In the genomic region with DNA sequence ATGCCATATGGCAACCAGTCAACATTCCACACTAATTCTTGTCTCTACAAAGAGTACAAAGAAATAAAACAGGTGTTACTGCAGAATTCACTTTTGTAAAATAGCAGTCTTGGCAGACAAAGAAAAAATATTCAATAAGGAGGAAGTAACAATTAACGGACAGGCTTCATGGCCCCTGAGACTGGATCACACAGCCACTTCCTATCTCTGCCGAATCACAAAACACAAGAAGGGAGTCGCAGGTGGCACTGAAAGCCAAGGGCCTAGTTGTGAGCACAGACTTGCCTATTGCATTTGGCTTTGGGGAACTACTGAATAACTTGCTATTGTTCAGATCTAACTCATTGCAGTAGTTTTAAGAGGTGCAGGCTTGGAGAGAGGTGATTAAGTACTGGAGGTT, we compare ENCODE assay signal across 19 mouse cellular contexts. TPM values are rescaled to one million over a fixed set of nuclear protein-coding genes. Genes with fewer than 3 reads are reported as not detected.
DNase-seq lines count a peak whose midpoint lies in the region; ATAC-seq and TF ChIP-seq lines count a peak whose summit lies in the region.
"Had no signal": no experiment of that assay in that cellular context is flagged by ENCODE, and none has a peak within 500 bp of the region (broad histone marks: within the 10 kb centered on the region; RNA-seq: fewer than 3 reads in every experiment).

No protein-coding gene starts in this region.

- peak; percentile 16 for DNase-seq in A20 (ENCODE audit: low read depth, low spot score)
- peak; percentile 71 for DNase-seq in splenic B cell, adult 2 months (ENCODE audit: low read depth, low spot score)
- no peak for DNase-seq in ovary, postnatal 36 days (ENCODE audit: low spot score)
- no peak for DNase-seq in midbrain, embryonic 10.5 days (ENCODE audit: low spot score)
- DNase-seq in lung, adult 2 months, result no peak
- DNase-seq: adrenal gland, postnatal 25 days; cerebellum, adult 9-10 months; heart, adult 18-20 months; heart, postnatal 10 days; kidney, adult 8-10 months; lung, postnatal 14 days; right cerebral cortex, postnatal 25 days had no signal

- H3K9ac ChIP-seq in heart, embryonic 15.5 days, result no peak overlapping the region
- H3K9ac ChIP-seq in heart, embryonic 12.5 days, result no peak overlapping the region
- H3K9ac ChIP-seq: hindbrain, embryonic 15.5 days; liver, embryonic 14.5 days; midbrain, embryonic 12.5 days had no signal

- H3K4me3 ChIP-seq in heart, embryonic 15.5 days, result no peak overlapping the region
- H3K4me3 ChIP-seq in heart, embryonic 12.5 days, result no peak overlapping the region
- no peak overlapping the region for H3K4me3 ChIP-seq in midbrain, embryonic 10.5 days
- no peak overlapping the region for H3K4me3 ChIP-seq in lung, adult 2 months (replicated peaks; ENCODE audit: extremely low read depth, low read depth, low read length)
- H3K4me3 ChIP-seq: hindbrain, embryonic 15.5 days; midbrain, embryonic 12.5 days had no signal

- H3K27ac ChIP-seq in heart, embryonic 15.5 days, result 0 out of 2 replicates have a peak overlapping the region, but pooled peaks have one; percentile 9
- H3K27ac ChIP-seq in heart, embryonic 12.5 days (ENCODE audit: poor library complexity, severe bottlenecking), result no peak overlapping the region
- H3K27ac ChIP-seq in midbrain, embryonic 10.5 days (replicated peaks), result no peak overlapping the region
- H3K27ac ChIP-seq: hindbrain, embryonic 15.5 days; liver, embryonic 14.5 days; midbrain, embryonic 12.5 days had no signal

- no peak for TF ChIP-seq CTCF in lung, adult 2 months (IDR thresholded peaks at IDR 0.05; ENCODE audit: insufficient read depth, low read length)

- 62% methylated on average over 3 of the region's 3 CpGs for WGBS in heart, embryonic 15.5 days
- 79% methylated on average over 3 of the region's 3 CpGs for whole genome bisulfite sequencing in heart, embryonic 12.5 days
- WGBS in midbrain, embryonic 10.5 days, result 86% methylated on average over 3 of the region's 3 CpGs
- 44% methylated on average over 3 of the region's 3 CpGs for WGBS in lung, adult 2 months

- H3K9me3 ChIP-seq in heart, embryonic 15.5 days (replicated peaks), result no peaks in the 10 kb centered on the region
- no peaks in the 10 kb centered on the region for H3K9me3 ChIP-seq in heart, embryonic 12.5 days (replicated peaks)
- no peaks in the 10 kb centered on the region for H3K9me3 ChIP-seq in midbrain, embryonic 10.5 days (replicated peaks)
- H3K9me3 ChIP-seq: hindbrain, embryonic 15.5 days; midbrain, embryonic 12.5 days had no signal

- no peaks in the 10 kb centered on the region for H3K4me1 ChIP-seq in heart, embryonic 15.5 days (replicated peaks)
- H3K4me1 ChIP-seq in heart, embryonic 12.5 days (replicated peaks), result no peaks in the 10 kb centered on the region
- H3K4me1 ChIP-seq in midbrain, embryonic 10.5 days, result no peaks in the 10 kb centered on the region
- H3K4me1 ChIP-seq in lung, adult 2 months (ENCODE audit: control insufficient read depth, insufficient read depth, low read length), result peaks cover 10% of the 10 kb centered on the region
- H3K4me1 ChIP-seq: hindbrain, embryonic 15.5 days; midbrain, embryonic 12.5 days had no signal

- no peak for ATAC-seq in heart, embryonic 15.5 days (replicated peaks; ENCODE audit: insufficient number of reproducible peaks, insufficient read depth, low FRiP score, low read depth)
- no peak for ATAC-seq in heart, embryonic 12.5 days (ENCODE audit: insufficient number of reproducible peaks, low FRiP score)
- ATAC-seq in hematopoietic stem cell, adult 5-6 weeks (replicated peaks in 1 of 2; ENCODE audit: insufficient read depth in 1 of 2, low FRiP score in 2 of 2, low TSS enrichment in 1 of 2, low read depth in 1 of 2, poor library complexity in 2 of 2, severe bottlenecking in 2 of 2), result peak; percentile 20 to 36; a peak in 1 of 4 replicates
- ATAC-seq: forebrain, embryonic 14.5 days had no signal

- no peaks in the 10 kb centered on the region for H3K36me3 ChIP-seq in heart, embryonic 15.5 days
- no peaks in the 10 kb centered on the region for H3K36me3 ChIP-seq in heart, embryonic 12.5 days
- H3K36me3 ChIP-seq in splenic B cell, adult 2 months (ENCODE audit: control insufficient read depth, insufficient read depth, low read length, poor library complexity, severe bottlenecking), result no peaks in the 10 kb centered on the region
- H3K36me3 ChIP-seq in midbrain, embryonic 10.5 days, result no peaks in the 10 kb centered on the region
- H3K36me3 ChIP-seq: hindbrain, embryonic 15.5 days; midbrain, embryonic 12.5 days had no signal

- TF ChIP-seq POLR2A in lung, adult 2 months (IDR thresholded peaks at IDR 0.05; ENCODE audit: borderline replicate concordance, extremely low read depth, low read depth, low read length), result no peak

- no peaks in the 10 kb centered on the region for H3K27me3 ChIP-seq in heart, embryonic 15.5 days
- H3K27me3 ChIP-seq in heart, embryonic 12.5 days (replicated peaks), result no peaks in the 10 kb centered on the region
- no peaks in the 10 kb centered on the region for H3K27me3 ChIP-seq in splenic B cell, adult 2 months (ENCODE audit: control insufficient read depth, insufficient read depth, low read length, poor library complexity, severe bottlenecking)
- H3K27me3 ChIP-seq in midbrain, embryonic 10.5 days (ENCODE audit: low read depth, poor library complexity, severe bottlenecking), result no peaks in the 10 kb centered on the region
- H3K27me3 ChIP-seq: hindbrain, embryonic 15.5 days; midbrain, embryonic 12.5 days had no signal

- no peak overlapping the region for H3K4me2 ChIP-seq in heart, embryonic 15.5 days
- H3K4me2 ChIP-seq in heart, embryonic 12.5 days, result no peak overlapping the region
- H3K4me2 ChIP-seq: hindbrain, embryonic 15.5 days; midbrain, embryonic 12.5 days had no signal

RNA-seq across cellular contexts. Expression of a gene that starts 19.9 kb away (rescaled TPM):
- polyA plus RNA-seq in heart, embryonic 15.5 days (2015; fragmentation: Nextera tagmentation; extraction: Ambion mirVana), result 12.8 and 19.5 TPM in 2 replicates
- 19.9 and 20.6 TPM in 2 replicates for polyA plus RNA-seq in heart, embryonic 12.5 days (2016; fragmentation: Nextera tagmentation; extraction: Ambion mirVana)
- 31.4 and 39.2 TPM in 2 replicates for total RNA-seq in hematopoietic stem cell, adult 5-6 weeks (2017)
- 0.25 and 0.78 TPM in 2 replicates for polyA plus RNA-seq in midbrain, embryonic 10.5 days (2016; fragmentation: Nextera tagmentation; extraction: Ambion mirVana)
- 18.4 and 24.1 TPM in 2 replicates for polyA plus RNA-seq in lung, adult 2 months (2012; rRNA removed)

Comparison
In these comparisons a context has a peak if more than half of its experiments do, and no peak if none do; other contexts are left out.
1. ATAC-seq: peak in hematopoietic stem cell, adult 5-6 weeks (2 of 2); none in heart, embryonic 15.5 days (single experiment) and heart, embryonic 12.5 days (single experiment).
2. DNase-seq: peak in A20 (single experiment) and splenic B cell, adult 2 months (single experiment); none in ovary, postnatal 36 days (single experiment), midbrain, embryonic 10.5 days (single experiment) and lung, adult 2 months (single experiment).